Mouse (Mus musculus) bone marrow macrophage, adult 2 months (primary cell): ENCODE results near the gene Gck.

Source experiments
- CTCF ChIP-seq: IDR thresholded peaks from 2 replicates; pipeline ENCODE4 v1.5.1; 2012; ENCODE audit warnings: low read depth, mild to moderate bottlenecking, low read length, moderate library complexity
- POLR2A ChIP-seq: IDR thresholded peaks from 2 replicates; pipeline ENCODE4 v1.6.1; 2012; ENCODE audit warnings: mild to moderate bottlenecking, low read depth, low read length, borderline replicate concordance

- no peak for TF ChIP-seq CTCF
- no peak for TF ChIP-seq POLR2A
Measured at GRCm38 (mm10) chr11:5859883-5860550, 89.9 kb downstream of the Gck start.
